Mouse (Mus musculus): ENCODE results near the gene Tnfrsf1b.

GRCm38 (mm10) chr4:145164111-145164510 is 82.6 kb downstream of the Tnfrsf1b start:
- no peak for TF ChIP-seq CTCF (IDR thresholded peaks at IDR 0.05)
- TF ChIP-seq EP300 (IDR thresholded peaks at IDR 0.05): no peak

Data from lung, postnatal 0 days (tissue).